Mouse (Mus musculus): ENCODE data around the gene Rasa4. TPM values are rescaled to one million over a fixed set of nuclear protein-coding genes. Genes with fewer than 3 reads are reported as not detected.
"Not testable (repeated sequence)": the region's sequence is repeated elsewhere in the genome, so short reads cannot be mapped to it uniquely, and the experiment has no call there.

The Rasa4 gene
- polyA plus RNA-seq, 1 experiment from 2014 or later, result 8.1 TPM

- no peak for ATAC-seq
- 94% methylated on average over 1 of the region's 1 CpGs for WGBS
- TF ChIP-seq CTCF (IDR thresholded peaks at IDR 0.05; ENCODE audit: low read depth), result no peak
These were observed 63.2 kb downstream of the Rasa4 start for GRCm38 (mm10) chr5:136146936-136147335.

GRCm38 (mm10) chr5:136147704-136148103 is 64.0 kb downstream of the Rasa4 start:
- Histone ChIP-seq H3K27me3 (replicated peaks; ENCODE audit: control insufficient read depth, insufficient read depth, low read length) (no peaks in the 10 kb centered on the region), H3K4me3 (ENCODE audit: low read depth, low read length) (no peak overlapping the region), H3K36me3 (ENCODE audit: control insufficient read depth, insufficient read depth) (no peaks in the 10 kb centered on the region), H3K9me3 (ENCODE audit: control insufficient read depth) (no peaks in the 10 kb centered on the region), H3K27ac (ENCODE audit: low read depth, low read length) (no peak overlapping the region), H3K9ac (ENCODE audit: low read depth, low read length) (no peak overlapping the region), H3K4me2 (replicated peaks; ENCODE audit: low read depth) (no peak overlapping the region), H3K4me1 (replicated peaks; ENCODE audit: control insufficient read depth, insufficient read depth, low read length) (no peaks in the 10 kb centered on the region)
- ATAC-seq, result no peak
- 71% methylated on average over 8 of the region's 8 CpGs for WGBS
- no peak for TF ChIP-seq CTCF (IDR thresholded peaks at IDR 0.05; ENCODE audit: low read depth)

More at GRCm38 (mm10) chr5:136146936-136147335, 63.2 kb downstream of the Rasa4 start:
- H3K4me3 ChIP-seq (ENCODE audit: low read depth, low read length), result no peak overlapping the region
- no peaks in the 10 kb centered on the region for H3K9me3 ChIP-seq (ENCODE audit: control insufficient read depth)
- H3K4me1 ChIP-seq (replicated peaks; ENCODE audit: control insufficient read depth, insufficient read depth, low read length), result no peaks in the 10 kb centered on the region
- H3K9ac ChIP-seq (ENCODE audit: low read depth, low read length), result no peak overlapping the region
- no peaks in the 10 kb centered on the region for H3K27me3 ChIP-seq (replicated peaks; ENCODE audit: control insufficient read depth, insufficient read depth, low read length)
- H3K4me2 ChIP-seq (replicated peaks; ENCODE audit: low read depth), result no peak overlapping the region
- no peak overlapping the region for H3K27ac ChIP-seq (ENCODE audit: low read depth, low read length)
- H3K36me3 ChIP-seq (ENCODE audit: control insufficient read depth, insufficient read depth), result peaks cover 5% of the 10 kb centered on the region; the same call in 1 of the 2 replicates

- 70% methylated on average over 5 of the region's 5 CpGs for WGBS
- H3K4me1 ChIP-seq (replicated peaks; ENCODE audit: control insufficient read depth, insufficient read depth, low read length); H3K27me3 ChIP-seq (replicated peaks; ENCODE audit: control insufficient read depth, insufficient read depth, low read length); H3K9me3 ChIP-seq (ENCODE audit: control insufficient read depth); ATAC-seq; H3K36me3 ChIP-seq (ENCODE audit: control insufficient read depth, insufficient read depth); H3K27ac ChIP-seq (ENCODE audit: low read depth, low read length); H3K4me2 ChIP-seq (replicated peaks; ENCODE audit: low read depth); H3K9ac ChIP-seq (ENCODE audit: low read depth, low read length); H3K4me3 ChIP-seq (ENCODE audit: low read depth, low read length): not testable (repeated sequence)
These were observed 65.4 kb downstream of the Rasa4 start for GRCm38 (mm10) chr5:136149134-136149576.

- Histone ChIP-seq H3K9me3 (ENCODE audit: control insufficient read depth) (no peaks in the 10 kb centered on the region), H3K36me3 (ENCODE audit: control insufficient read depth, insufficient read depth) (no peaks in the 10 kb centered on the region), H3K4me2 (replicated peaks; ENCODE audit: low read depth) (no peak overlapping the region), H3K27me3 (replicated peaks; ENCODE audit: control insufficient read depth, insufficient read depth, low read length) (no peaks in the 10 kb centered on the region), H3K4me1 (replicated peaks; ENCODE audit: control insufficient read depth, insufficient read depth, low read length) (no peaks in the 10 kb centered on the region), H3K4me3 (ENCODE audit: low read depth, low read length) (no peak overlapping the region), H3K27ac (ENCODE audit: low read depth, low read length) (no peak overlapping the region), H3K9ac (ENCODE audit: low read depth, low read length) (no peak overlapping the region)
- TF ChIP-seq CTCF (IDR thresholded peaks at IDR 0.05; ENCODE audit: low read depth), result no peak
- 67% methylated on average over 8 of the region's 8 CpGs for WGBS
- no peak for ATAC-seq
These were observed 68.6 kb downstream of the Rasa4 start for GRCm38 (mm10) chr5:136152365-136152764.

- no peak overlapping the region for H3K9ac ChIP-seq (ENCODE audit: low read depth, low read length)
These were observed 71.7 kb downstream of the Rasa4 start for GRCm38 (mm10) chr5:136155399-136155798.

GRCm38 (mm10) chr5:136160084-136160483 is 76.4 kb downstream of the Rasa4 start:
- not testable (repeated sequence) for H3K4me3 ChIP-seq (ENCODE audit: low read depth, low read length); H3K36me3 ChIP-seq (ENCODE audit: control insufficient read depth, insufficient read depth); H3K9me3 ChIP-seq (ENCODE audit: control insufficient read depth); H3K9ac ChIP-seq (ENCODE audit: low read depth, low read length); ATAC-seq; H3K27me3 ChIP-seq (replicated peaks; ENCODE audit: control insufficient read depth, insufficient read depth, low read length); H3K27ac ChIP-seq (ENCODE audit: low read depth, low read length); H3K4me1 ChIP-seq (replicated peaks; ENCODE audit: control insufficient read depth, insufficient read depth, low read length); H3K4me2 ChIP-seq (replicated peaks; ENCODE audit: low read depth)
- WGBS, result 86% methylated on average over 11 of the region's 12 CpGs

More at GRCm38 (mm10) chr5:136155399-136155798, 71.7 kb downstream of the Rasa4 start:
- TF ChIP-seq CTCF (IDR thresholded peaks at IDR 0.05; ENCODE audit: low read depth), result no peak
- no peak for ATAC-seq
- peaks cover 1% of the 10 kb centered on the region; the same call in 1 of the 2 replicates for H3K36me3 ChIP-seq (ENCODE audit: control insufficient read depth, insufficient read depth)
- H3K4me1 ChIP-seq (replicated peaks; ENCODE audit: control insufficient read depth, insufficient read depth, low read length), result no peaks in the 10 kb centered on the region
- no peaks in the 10 kb centered on the region for H3K27me3 ChIP-seq (replicated peaks; ENCODE audit: control insufficient read depth, insufficient read depth, low read length)
- 75% methylated on average over 5 of the region's 5 CpGs for WGBS
- no peak overlapping the region for H3K27ac ChIP-seq (ENCODE audit: low read depth, low read length)
- no peak overlapping the region for H3K4me3 ChIP-seq (ENCODE audit: low read depth, low read length)
- no peak overlapping the region for H3K4me2 ChIP-seq (replicated peaks; ENCODE audit: low read depth)
- no peaks in the 10 kb centered on the region for H3K9me3 ChIP-seq (ENCODE audit: control insufficient read depth)

Small RNAs within 50 kb of the gene (microRNA-seq; reads per million reads assigned to microRNA genes)
- 1.1 reads per million for gene Mir7035

Other genes starting within 250 kb of the Rasa4 start
- 107 and 120 TPM in 2 replicates for gene Hspb1, start 196.0 kb upstream of the Rasa4 start, polyA plus RNA-seq (2015; fragmentation: Nextera tagmentation; extraction: Ambion mirVana)
- 57.1 and 61.8 TPM in 2 replicates for gene Ywhag, start 149.3 kb upstream of the Rasa4 start, polyA plus RNA-seq (2015; fragmentation: Nextera tagmentation; extraction: Ambion mirVana)
- gene Ssc4d, start 109.4 kb upstream of the Rasa4 start, polyA plus RNA-seq (2015; fragmentation: Nextera tagmentation; extraction: Ambion mirVana), result 2.2 and 2.4 TPM in 2 replicates
- not detected in 2 replicates for gene Zp3, start 103.8 kb upstream of the Rasa4 start, polyA plus RNA-seq (2015; fragmentation: Nextera tagmentation; extraction: Ambion mirVana)
- gene Dtx2, start 89.1 kb upstream of the Rasa4 start, polyA plus RNA-seq (2015; fragmentation: Nextera tagmentation; extraction: Ambion mirVana), result 10.5 TPM in 2 replicates
- 18.3 and 21.3 TPM in 2 replicates for gene Upk3b, start 45.4 kb upstream of the Rasa4 start, polyA plus RNA-seq (2015; fragmentation: Nextera tagmentation; extraction: Ambion mirVana)
- gene Upk3bl, start 29.4 kb upstream of the Rasa4 start, polyA plus RNA-seq (2015; fragmentation: Nextera tagmentation; extraction: Ambion mirVana), result 0.39 TPM in 1 of 2 replicates, not detected in the other
- 152 and 169 TPM in 2 replicates for gene Polr2j, start 32.7 kb downstream of the Rasa4 start, polyA plus RNA-seq (2015; fragmentation: Nextera tagmentation; extraction: Ambion mirVana)
- 7.5 and 7.8 TPM in 2 replicates for gene Lrwd1, start 52.2 kb downstream of the Rasa4 start, polyA plus RNA-seq (2015; fragmentation: Nextera tagmentation; extraction: Ambion mirVana)
- gene Alkbh4, start 52.2 kb downstream of the Rasa4 start, polyA plus RNA-seq (2015; fragmentation: Nextera tagmentation; extraction: Ambion mirVana), result 11.0 and 12.6 TPM in 2 replicates
- gene Orai2, start 86.8 kb downstream of the Rasa4 start, polyA plus RNA-seq (2015; fragmentation: Nextera tagmentation; extraction: Ambion mirVana), result 4.3 and 5.1 TPM in 2 replicates
- 37.7 and 40.0 TPM in 2 replicates for gene Prkrip1, start 115.0 kb downstream of the Rasa4 start, polyA plus RNA-seq (2015; fragmentation: Nextera tagmentation; extraction: Ambion mirVana)
- gene Sh2b2, start 162.6 kb downstream of the Rasa4 start, polyA plus RNA-seq (2015; fragmentation: Nextera tagmentation; extraction: Ambion mirVana), result 1.0 and 1.1 TPM in 2 replicates

All from intestine, postnatal 0 days (tissue).